Comparison of ENCODE assay signal across 8 mouse cellular contexts in the genomic region with DNA sequence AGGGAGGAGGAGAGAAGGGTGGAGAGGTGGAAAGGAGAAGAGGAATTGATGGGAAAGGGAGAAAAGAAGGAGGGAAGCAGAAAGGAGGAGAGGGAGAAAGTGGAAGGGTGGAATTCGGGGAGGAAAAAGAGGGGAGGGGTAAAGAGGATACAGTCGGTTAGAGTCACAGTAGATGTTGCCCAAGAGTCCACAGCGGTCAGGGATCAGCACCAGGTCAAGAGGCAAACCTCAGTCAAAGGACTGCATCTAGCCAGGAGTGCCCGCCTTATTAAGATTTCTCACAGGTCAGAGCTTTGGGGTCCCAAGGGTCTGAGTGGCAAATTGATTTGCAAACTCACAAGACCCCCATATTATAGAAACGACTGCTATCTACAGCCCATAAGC. TPM values are rescaled to one million over a fixed set of nuclear protein-coding genes. Genes with fewer than 3 reads are reported as not detected.
DNase-seq lines count a peak whose midpoint lies in the region; ATAC-seq lines count a peak whose summit lies in the region.

No protein-coding gene starts in this region.

- ATAC-seq in cerebellum, adult (ENCODE audit: insufficient number of reproducible peaks, low FRiP score, low TSS enrichment) = peak; percentile 47
- ATAC-seq in limb, embryonic 13.5 days (ENCODE audit: low FRiP score, low read depth) = peak; percentile 35; the same call in 1 of the 2 replicates
- peak; percentile 25; the same call in 1 of the 2 replicates for ATAC-seq in stomach, embryonic 14.5 days (ENCODE audit: insufficient number of reproducible peaks, insufficient read depth, low FRiP score, low read depth)
- ATAC-seq in erythroid progenitor cell, adult 5-6 weeks (replicated peaks; ENCODE audit: low FRiP score, poor library complexity, severe bottlenecking) = no peak

- H3K27me3 ChIP-seq in limb, embryonic 13.5 days = 0 out of 2 replicates have a peak, but pooled peaks cover 3% of the 10 kb centered on the region
- no peaks in the 10 kb centered on the region for H3K27me3 ChIP-seq in stomach, embryonic 14.5 days (ENCODE audit: control insufficient read depth, insufficient read depth, low read length)

- peak overlapping the region; percentile 67 for H3K4me2 ChIP-seq in limb, embryonic 13.5 days (replicated peaks)
- H3K4me2 ChIP-seq in stomach, embryonic 14.5 days (replicated peaks; ENCODE audit: low read depth, low read length) = peak overlapping the region; percentile 66

- WGBS in limb, embryonic 13.5 days = 23% methylated on average over 5 of the region's 5 CpGs
- WGBS in stomach, embryonic 14.5 days = 23% methylated on average over 5 of the region's 5 CpGs

- H3K9ac ChIP-seq in limb, embryonic 13.5 days = peak overlapping the region; percentile 90; the same call in 1 of the 2 replicates
- peak overlapping the region; percentile 28; the same call in 1 of the 2 replicates for H3K9ac ChIP-seq in stomach, embryonic 14.5 days (replicated peaks; ENCODE audit: low read depth, low read length)

- H3K4me3 ChIP-seq in limb, embryonic 13.5 days = peak overlapping the region; percentile 88
- H3K4me3 ChIP-seq in stomach, embryonic 14.5 days (ENCODE audit: low read depth, low read length) = peak overlapping the region; percentile 93

- H3K27ac ChIP-seq in limb, embryonic 13.5 days = peak overlapping the region; percentile 85; the same call in 1 of the 2 replicates
- H3K27ac ChIP-seq in stomach, embryonic 14.5 days (ENCODE audit: low read length) = peak overlapping the region; percentile 22; the same call in 1 of the 2 replicates

- DNase-seq in cerebellum, adult 8-10 months = no peak
- DNase-seq in retina, embryonic 14.5 days (ENCODE audit: low spot score) = peak; percentile 20
- no peak for DNase-seq in retina, postnatal 1 day
- DNase-seq in gastrocnemius, postnatal 10 days = no peak

- no peaks in the 10 kb centered on the region for H3K9me3 ChIP-seq in limb, embryonic 13.5 days
- no peaks in the 10 kb centered on the region for H3K9me3 ChIP-seq in stomach, embryonic 14.5 days (ENCODE audit: control insufficient read depth, low read depth, low read length)

- peaks cover 18% of the 10 kb centered on the region for H3K4me1 ChIP-seq in limb, embryonic 13.5 days
- peaks cover 7% of the 10 kb centered on the region; the same call in 1 of the 2 replicates for H3K4me1 ChIP-seq in stomach, embryonic 14.5 days (ENCODE audit: control insufficient read depth, insufficient read depth, low read length)

- H3K36me3 ChIP-seq in limb, embryonic 13.5 days = no peaks in the 10 kb centered on the region
- no peaks in the 10 kb centered on the region for H3K36me3 ChIP-seq in stomach, embryonic 14.5 days (ENCODE audit: control insufficient read depth, insufficient read depth, low read length)

RNA-seq across cellular contexts. Expression of a gene that starts 0.2 kb away (rescaled TPM):
- 0.14 TPM in 1 of 2 replicates, not detected in the other for polyA plus RNA-seq in limb, embryonic 13.5 days (2015; fragmentation: Nextera tagmentation; extraction: Ambion mirVana)
- 0.13 and 0.14 TPM in 2 replicates for polyA plus RNA-seq in stomach, embryonic 14.5 days (2014; fragmentation: Nextera tagmentation; extraction: Ambion mirVana)
- not detected for total RNA-seq in gastrocnemius, postnatal 10 days (2021)
- total RNA-seq in erythroid progenitor cell, adult 5-6 weeks (2015; ENCODE audit: low replicate concordance) = not detected in 2 replicates
- total RNA-seq in erythroid progenitor cell, adult 5-6 weeks (2017; ENCODE audit: low replicate concordance) = not detected in 2 replicates

RNA-seq across cellular contexts. Expression of a gene that starts 0.3 kb away (rescaled TPM):
- 32.5 and 32.7 TPM in 2 replicates for polyA plus RNA-seq in limb, embryonic 13.5 days (2015; fragmentation: Nextera tagmentation; extraction: Ambion mirVana)
- polyA plus RNA-seq in stomach, embryonic 14.5 days (2014; fragmentation: Nextera tagmentation; extraction: Ambion mirVana) = 36.0 and 37.1 TPM in 2 replicates
- total RNA-seq in gastrocnemius, postnatal 10 days (2021) = 10 to 100 TPM; 13.9 to 15.9 TPM
- total RNA-seq in erythroid progenitor cell, adult 5-6 weeks (2015; ENCODE audit: low replicate concordance) = 46.9 and 72.9 TPM in 2 replicates
- total RNA-seq in erythroid progenitor cell, adult 5-6 weeks (2017; ENCODE audit: low replicate concordance) = 29.1 and 57.1 TPM in 2 replicates

RNA-seq across cellular contexts. Expression of a gene that starts 26.7 kb away (rescaled TPM):
- 0.22 TPM in 1 of 2 replicates, not detected in the other for polyA plus RNA-seq in limb, embryonic 13.5 days (2015; fragmentation: Nextera tagmentation; extraction: Ambion mirVana)
- 0.21 and 0.35 TPM in 2 replicates for polyA plus RNA-seq in stomach, embryonic 14.5 days (2014; fragmentation: Nextera tagmentation; extraction: Ambion mirVana)
- total RNA-seq in gastrocnemius, postnatal 10 days (2021) = under 1 TPM in 1 of 2 experiments, not detected in 1; 0.26 TPM
- 3.2 and 5.0 TPM in 2 replicates for total RNA-seq in erythroid progenitor cell, adult 5-6 weeks (2015; ENCODE audit: low replicate concordance)
- total RNA-seq in erythroid progenitor cell, adult 5-6 weeks (2017; ENCODE audit: low replicate concordance) = 2.8 TPM in 1 of 2 replicates, not detected in the other
